8 mouse cellular contexts compared by ENCODE assay signal in the genomic region with DNA sequence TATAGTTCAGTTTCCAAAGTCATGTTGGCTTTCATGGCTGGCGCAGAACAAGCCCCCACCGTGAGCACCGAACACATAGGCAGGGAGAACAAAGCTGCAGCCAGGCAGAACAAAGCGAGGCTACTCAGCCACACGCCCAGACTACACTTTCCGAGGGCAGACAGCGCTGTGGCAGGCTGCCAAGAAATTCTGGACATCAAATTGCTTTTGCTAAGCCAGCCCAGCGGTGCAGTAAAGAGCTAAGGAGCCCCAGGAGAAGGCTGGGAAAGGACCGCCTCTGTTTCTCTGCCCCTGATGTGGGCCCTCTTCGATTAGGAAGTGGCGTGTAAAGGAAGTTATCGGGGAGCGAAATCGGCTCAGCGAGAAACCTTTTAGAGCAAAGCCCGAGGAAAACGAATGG.
A peak's percentile ranks its signal among the peaks of the same experiment; 100 is the strongest.
DNase-seq lines count a peak whose midpoint lies in the region; ATAC-seq lines count a peak whose summit lies in the region.

No protein-coding gene starts in this region.

- H3K36me3 ChIP-seq in forebrain, embryonic 15.5 days: no peaks in the 10 kb centered on the region

- no peaks in the 10 kb centered on the region for H3K9me3 ChIP-seq in forebrain, embryonic 15.5 days

- no peaks in the 10 kb centered on the region for H3K27me3 ChIP-seq in forebrain, embryonic 15.5 days

- no peak overlapping the region for H3K4me3 ChIP-seq in forebrain, embryonic 15.5 days

- H3K4me1 ChIP-seq in forebrain, embryonic 15.5 days: peaks cover 12% of the 10 kb centered on the region

- intact Hi-C loops in heart, postnatal 10 days (cut with DNase I): loop anchor here (5.0 kb wide), 1 partner anchor 41 kb away; no protein-coding TSS in a partner anchor

- H3K27ac ChIP-seq in forebrain, embryonic 15.5 days (replicated peaks): peak overlapping the region; percentile 63

- peak overlapping the region; percentile 30 for H3K4me2 ChIP-seq in forebrain, embryonic 15.5 days (replicated peaks)

- DNase-seq in 3T3-L1 (ENCODE audit: low read depth, low spot score): peak; percentile 62
- DNase-seq in heart, postnatal 10 days: peak; percentile 88 to 90
- DNase-seq in kidney, postnatal 25 days: peak; percentile 87 to 91
- DNase-seq in lung, adult 18-20 months: peak; percentile 49 to 54
- peak; percentile 71 for DNase-seq in ovary, postnatal 10 days (ENCODE audit: low spot score)
- peak; percentile 74 to 90 for DNase-seq in urinary bladder, postnatal 4 days (ENCODE audit: low spot score in 2 of 2)

- WGBS in forebrain, embryonic 15.5 days: 5% methylated on average over 17 of the region's 17 CpGs

- ATAC-seq in cerebellum, adult (ENCODE audit: insufficient number of reproducible peaks, low FRiP score, low TSS enrichment): peak; percentile 56; the same call in 1 of the 2 replicates
- peak; percentile 92 for ATAC-seq in forebrain, embryonic 15.5 days (replicated peaks)

- 0 out of 2 replicates have a peak overlapping the region, but pooled peaks have one; percentile 17 for H3K9ac ChIP-seq in forebrain, embryonic 15.5 days (replicated peaks)
